Mouse (Mus musculus) brain, embryonic 14.5 days (tissue): ENCODE data around the gene Cpne5. TPM values are rescaled to one million over a fixed set of nuclear protein-coding genes. Genes with fewer than 3 reads are reported as not detected.
A peak's percentile ranks its signal among the peaks of the same experiment; 100 is the strongest.

Experiments
- DNase-seq: peaks from one replicate; pipeline ENCODE4 v3.0.0-alpha.2; 2011; ENCODE audit warnings: low read depth
- CTCF ChIP-seq: fragments of 200-500 bp; IDR thresholded peaks from 2 replicates; pipeline ENCODE4 v1.5.1; 2012; ENCODE audit warnings: inconsistent platforms, mild to moderate bottlenecking, moderate library complexity, borderline replicate concordance; ENCODE audit not compliant: insufficient read depth, insufficient read length; ENCODE audit errors: extremely low read depth
- POLR2A ChIP-seq: fragments of 200-500 bp; IDR thresholded peaks from 2 replicates; pipeline ENCODE4 v1.6.1; 2012; ENCODE audit warnings: mild to moderate bottlenecking, inconsistent platforms, borderline replicate concordance; ENCODE audit not compliant: poor library complexity, insufficient read depth, insufficient read length, severe bottlenecking; ENCODE audit errors: extremely low read depth
- polyA plus RNA-seq: library from polyadenylated mRNA; depleted of rRNA; stranded (reverse); fragments of >200 nt; gene quantifications from 2 replicates; pipeline ENCODE4 v1.2.3, GENCODE M21; 2012

Cpne5 gene
- polyA plus RNA-seq, 1 experiment: 37.8 TPM

- DNase-seq: peak; percentile 83
- TF ChIP-seq POLR2A (no peak), CTCF (no peak)
Measured at GRCm38 (mm10) chr17:29199151-29199800, 38.7 kb downstream of the Cpne5 start.

DNA sequence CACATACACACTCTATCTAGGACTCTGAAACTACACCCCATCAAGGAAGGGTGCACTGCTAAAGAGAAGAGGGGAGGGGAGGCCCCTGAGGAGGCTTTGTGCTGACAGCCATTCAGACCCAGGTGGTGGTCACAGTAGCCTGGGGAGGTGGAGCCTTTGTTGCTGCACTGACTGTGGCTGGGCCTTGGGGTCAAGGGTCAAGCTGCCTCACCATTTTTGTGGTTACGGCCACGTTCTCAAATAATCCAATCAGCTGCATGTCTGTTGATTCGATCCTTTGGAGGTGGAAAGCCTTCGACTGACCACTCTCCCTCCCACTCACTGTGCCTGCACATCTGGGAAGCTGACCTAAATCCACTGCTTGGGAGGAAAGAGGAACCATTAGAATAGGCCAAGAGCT lies 42.4 kb downstream of the Cpne5 start:
- DNase-seq: no peak
- TF ChIP-seq CTCF (no peak), POLR2A (no peak)

DNA sequence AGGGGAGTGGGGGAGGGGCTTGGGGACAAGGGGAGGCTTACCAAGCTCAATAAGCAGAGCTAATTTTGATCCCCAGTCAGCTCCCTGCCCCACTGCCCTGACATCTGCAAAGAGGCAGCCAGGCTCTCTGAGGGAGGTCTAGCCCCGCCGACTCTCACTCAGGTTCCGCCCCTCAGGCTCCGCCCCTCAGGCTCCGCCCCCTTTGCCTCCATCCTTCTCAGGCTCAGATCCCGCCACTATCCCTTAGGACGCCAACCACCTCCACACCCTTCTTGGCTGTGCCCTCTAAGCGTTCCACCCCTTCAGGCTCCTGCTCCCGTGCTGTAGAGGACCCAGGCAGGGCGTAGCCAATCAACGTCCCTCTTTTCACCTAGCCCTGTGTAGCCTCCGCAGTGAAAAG lies 49.0 kb downstream of the Cpne5 start:
- TF ChIP-seq POLR2A (no peak), CTCF (no peak)
- DNase-seq: peak; percentile 41

GRCm38 (mm10) chr17:29186989-29187859 lies 50.7 kb downstream of the Cpne5 start:
- DNase-seq: peak; percentile 51
- TF ChIP-seq POLR2A: no peak
- TF ChIP-seq CTCF: no peak

DNA sequence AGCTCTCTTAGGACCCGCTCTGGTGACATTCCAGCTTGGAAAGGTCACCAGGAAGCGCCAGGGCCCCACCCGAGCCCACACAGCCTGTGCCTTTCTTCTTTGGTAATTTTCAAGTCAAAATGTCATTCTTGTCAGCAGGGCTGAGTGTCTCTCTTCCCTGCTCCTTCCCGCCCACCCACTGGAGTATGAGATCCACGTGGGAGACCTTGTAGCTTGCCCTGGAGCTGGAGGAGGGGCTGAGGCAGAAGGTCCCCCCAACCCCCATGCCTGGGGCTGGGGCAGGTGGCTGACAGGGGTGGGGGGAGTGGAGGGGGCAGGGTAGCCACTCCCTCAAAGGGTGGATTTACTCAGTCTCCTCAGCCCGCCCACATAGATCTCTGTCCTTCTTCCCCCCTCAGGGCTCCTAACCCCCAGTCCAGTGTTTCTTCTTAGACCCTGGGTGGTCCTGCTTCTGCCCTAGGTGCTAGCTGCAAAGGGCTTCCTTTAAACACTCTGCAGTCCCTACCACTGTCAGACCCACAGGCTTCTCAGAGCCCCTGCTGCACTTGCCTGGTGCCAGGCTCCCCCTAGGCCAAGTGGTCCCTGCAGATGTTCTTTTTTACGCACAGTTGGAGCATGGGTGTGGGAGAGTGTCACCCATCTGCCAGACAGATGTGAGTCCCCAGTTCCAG lies 52.5 kb downstream of the Cpne5 start:
- TF ChIP-seq POLR2A: no peak
- TF ChIP-seq CTCF: no peak
- DNase-seq: no peak

- DNase-seq: no peak
Measured at GRCm38 (mm10) chr17:29183162-29183561, 54.8 kb downstream of the Cpne5 start.

GRCm38 (mm10) chr17:29181751-29182150 lies 56.2 kb downstream of the Cpne5 start:
- no peak for DNase-seq
- TF ChIP-seq POLR2A (no peak), CTCF (no peak)

More at GRCm38 (mm10) chr17:29183162-29183561, 54.8 kb downstream of the Cpne5 start:
- TF ChIP-seq POLR2A: no peak
- TF ChIP-seq CTCF: no peak

- no peak for TF ChIP-seq POLR2A
- TF ChIP-seq CTCF: no peak
Measured at GRCm38 (mm10) chr17:29180406-29181127, 57.4 kb downstream of the Cpne5 start.

DNA sequence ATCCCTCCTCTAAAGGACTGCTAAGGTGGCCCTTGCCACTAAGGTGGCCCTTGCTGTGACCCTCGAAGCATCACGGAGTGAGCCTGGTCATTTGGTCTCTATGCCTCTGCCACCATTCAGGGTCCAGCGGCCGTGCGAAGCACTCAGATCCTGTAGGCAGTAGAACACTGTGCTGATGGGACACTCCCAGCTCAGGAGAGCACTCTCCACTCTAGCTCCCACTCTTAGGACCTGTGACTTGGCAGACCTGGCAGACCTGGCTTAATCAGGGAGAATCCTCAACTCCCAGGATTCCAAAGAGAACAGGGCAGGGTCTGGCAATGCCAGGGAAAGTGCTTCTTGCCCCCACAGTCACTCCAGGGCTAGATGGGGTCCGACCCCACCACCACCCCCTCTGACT lies 58.0 kb downstream of the Cpne5 start:
- no peak for DNase-seq

More at GRCm38 (mm10) chr17:29180406-29181127, 57.4 kb downstream of the Cpne5 start:
- no peak for DNase-seq

DNA sequence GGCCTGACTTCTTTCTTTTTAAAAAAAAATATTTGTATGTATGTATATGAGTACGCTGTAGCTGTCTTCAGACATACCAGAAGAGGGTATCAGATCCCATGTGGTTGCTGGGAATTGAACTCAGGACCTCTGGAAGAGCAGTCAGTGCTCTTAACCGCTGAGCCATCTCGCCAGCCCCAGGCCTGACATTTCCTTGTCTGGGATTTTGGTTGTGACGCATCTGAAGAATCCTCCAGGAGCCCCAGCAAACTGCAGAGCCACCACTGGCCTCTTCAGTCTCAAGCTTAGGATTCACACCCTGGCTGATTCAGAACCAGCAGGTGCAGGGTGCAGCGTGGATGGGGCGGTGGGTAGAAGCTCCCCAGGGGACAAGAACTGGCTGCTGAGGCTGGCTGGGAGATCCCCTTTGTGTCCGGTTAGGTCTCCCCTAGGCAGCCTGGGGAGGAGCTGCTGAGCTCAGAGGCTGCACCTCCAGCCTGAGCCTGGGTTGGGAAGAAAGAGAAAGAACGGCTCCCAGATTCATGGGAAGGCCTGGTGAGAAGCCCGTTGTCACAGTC lies 59.4 kb downstream of the Cpne5 start:
- TF ChIP-seq CTCF (no peak), POLR2A (no peak)
- DNase-seq: no peak

More for the DNA sequence above, 58.0 kb downstream of the Cpne5 start:
- TF ChIP-seq CTCF (no peak), POLR2A (no peak)
